Comparison of ENCODE assay signal across 20 mouse cellular contexts in the genomic region with DNA sequence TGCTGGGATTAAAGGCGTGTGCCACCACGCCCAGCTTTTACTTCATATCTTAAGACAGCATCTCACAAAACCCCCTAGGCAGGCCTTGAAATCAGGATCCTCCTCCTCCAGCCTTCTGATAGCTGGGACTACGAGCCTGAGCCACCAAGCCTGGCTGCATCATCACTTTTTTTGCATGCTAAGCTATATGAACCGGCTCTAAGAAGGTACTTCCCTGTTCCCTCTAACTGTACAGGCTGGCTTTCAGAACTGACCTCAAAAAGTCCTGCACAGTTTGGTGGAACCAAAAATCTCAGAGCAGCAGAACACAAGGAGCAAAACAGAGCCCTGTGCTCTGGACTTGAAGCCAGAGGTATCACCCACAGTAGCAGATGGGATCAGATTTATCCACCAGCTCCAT. TPM values are rescaled to one million over a fixed set of nuclear protein-coding genes. Genes with fewer than 3 reads are reported as not detected.
"Had no signal": no experiment of that assay in that cellular context is flagged by ENCODE, and none has a peak within 500 bp of the region (broad histone marks: within the 10 kb centered on the region; RNA-seq: fewer than 3 reads in every experiment).

No protein-coding gene starts in this region.

- H3K9ac ChIP-seq: kidney, embryonic 15.5 days; liver, embryonic 14.5 days; neural tube, embryonic 12.5 days had no signal

- H3K4me3 ChIP-seq: intestine, embryonic 15.5 days; kidney, embryonic 15.5 days; left cerebral cortex, adult 2 months; limb, embryonic 10.5 days; midbrain, embryonic 10.5 days; myocyte; neural tube, embryonic 12.5 days had no signal

- DNase-seq: kidney, adult 2 months; kidney, postnatal 14 days; lung, adult 2 months; lung, postnatal 36 days; midbrain, embryonic 14.5 days; right cerebral cortex, postnatal 4 days; spleen, adult 18-20 months; thymus, adult 2 months; thymus, postnatal 25 days had no signal

- H3K9me3 ChIP-seq: intestine, embryonic 15.5 days; kidney, embryonic 15.5 days; limb, embryonic 10.5 days; neural tube, embryonic 12.5 days had no signal

- H3K27ac ChIP-seq: intestine, embryonic 15.5 days; kidney, embryonic 15.5 days; left cerebral cortex, adult 2 months; limb, embryonic 10.5 days; liver, embryonic 14.5 days; midbrain, embryonic 10.5 days; neural tube, embryonic 12.5 days had no signal

- ATAC-seq: intestine, embryonic 15.5 days; lung, postnatal 0 days had no signal

- H3K4me2 ChIP-seq: intestine, embryonic 15.5 days; kidney, embryonic 15.5 days; neural tube, embryonic 12.5 days had no signal

- H3K36me3 ChIP-seq: intestine, embryonic 15.5 days; kidney, embryonic 15.5 days; limb, embryonic 10.5 days; midbrain, embryonic 10.5 days; neural tube, embryonic 12.5 days had no signal

RNA-seq across cellular contexts. Expression of a gene that starts 14.4 kb away (rescaled TPM):
- polyA plus RNA-seq: myocyte had no signal

RNA-seq across cellular contexts. Expression of a gene that starts 20.1 kb away (rescaled TPM):
- total RNA-seq: layer of hippocampus, postnatal 14 days; left cerebral cortex, postnatal 14 days had no signal
